9 mouse cellular contexts compared by ENCODE assay signal in genomic region chr4:137487286-137488000, GRCm38 (mm10). TPM values are rescaled to one million over a fixed set of nuclear protein-coding genes. Genes with fewer than 3 reads are reported as not detected.
A peak's percentile ranks its signal among the peaks of the same experiment; 100 is the strongest.
DNase-seq lines count a peak whose midpoint lies in the region; ATAC-seq and TF ChIP-seq lines count a peak whose summit lies in the region.
"Had no signal": no experiment of that assay in that cellular context is flagged by ENCODE, and none has a peak within 500 bp of the region (broad histone marks: within the 10 kb centered on the region; RNA-seq: fewer than 3 reads in every experiment).

No protein-coding gene starts in this region.

- peak overlapping the region; percentile 3; the same call in 1 of the 2 replicates for H3K27ac ChIP-seq in layer of hippocampus, adult 2 months
- H3K27ac ChIP-seq in hindbrain, embryonic 16.5 days (ENCODE audit: low read depth, low read length) = peak overlapping the region; percentile 48
- H3K27ac ChIP-seq in liver, embryonic 13.5 days = peak overlapping the region; percentile 68

- H3K9ac ChIP-seq in hindbrain, embryonic 16.5 days (ENCODE audit: low read depth, low read length) = peak overlapping the region; percentile 13; the same call in 1 of the 2 replicates
- H3K9ac ChIP-seq in liver, embryonic 13.5 days = peak overlapping the region; percentile 29

- no peak for DNase-seq in layer of hippocampus, adult 2 months (ENCODE audit: low spot score in 2 of 2)
- no peak for DNase-seq in layer of hippocampus, postnatal 10 days (ENCODE audit: low spot score in 2 of 2)
- DNase-seq in gastrocnemius, adult 18-20 months (ENCODE audit: low spot score) = peak; percentile 88
- peak; percentile 26 for DNase-seq in liver, embryonic 13.5 days
- no peak for DNase-seq in thymus, adult 18-20 months
- DNase-seq in cerebellum, adult 18-20 months = no peak
- DNase-seq in frontal cortex, adult 2 months (ENCODE audit: extremely low spot score in 1 of 2, low spot score in 1 of 2) = no peak

- H3K4me2 ChIP-seq in hindbrain, embryonic 16.5 days (ENCODE audit: low read length) = no peak overlapping the region
- H3K4me2 ChIP-seq in liver, embryonic 13.5 days = peak overlapping the region; percentile 39

- no peaks in the 10 kb centered on the region for H3K9me3 ChIP-seq in hindbrain, embryonic 16.5 days (ENCODE audit: control insufficient read depth, low read length)
- H3K9me3 ChIP-seq in liver, embryonic 13.5 days (replicated peaks) = no peaks in the 10 kb centered on the region
- H3K9me3 ChIP-seq: G1E had no signal

- H3K4me1 ChIP-seq in hindbrain, embryonic 16.5 days (ENCODE audit: control insufficient read depth, insufficient read depth, low read depth, low read length) = peaks cover 25% of the 10 kb centered on the region
- H3K4me1 ChIP-seq in liver, embryonic 13.5 days (replicated peaks) = peaks cover 73% of the 10 kb centered on the region

- no peak overlapping the region for H3K4me3 ChIP-seq in layer of hippocampus, adult 2 months
- no peak overlapping the region for H3K4me3 ChIP-seq in hindbrain, embryonic 16.5 days (ENCODE audit: low read length)
- no peak overlapping the region for H3K4me3 ChIP-seq in liver, embryonic 13.5 days (replicated peaks)

- 0 out of 2 replicates have a peak, but pooled peaks cover 2% of the 10 kb centered on the region for H3K27me3 ChIP-seq in hindbrain, embryonic 16.5 days (replicated peaks; ENCODE audit: control insufficient read depth, insufficient read depth, low read length)
- no peaks in the 10 kb centered on the region for H3K27me3 ChIP-seq in liver, embryonic 13.5 days

- WGBS in hindbrain, embryonic 16.5 days = 50% methylated on average over 10 of the region's 10 CpGs
- 22% methylated on average over 10 of the region's 10 CpGs for WGBS in liver, embryonic 13.5 days (ENCODE audit: insufficient replicate concordance)

- TF ChIP-seq CTCF in layer of hippocampus, adult 2 months (conservative IDR thresholded peaks at IDR 0.05) = no peak

- ATAC-seq in hindbrain, embryonic 16.5 days = no peak
- peak; percentile 66 for ATAC-seq in liver, embryonic 13.5 days (ENCODE audit: low read depth)

- no peaks in the 10 kb centered on the region for H3K36me3 ChIP-seq in hindbrain, embryonic 16.5 days (ENCODE audit: control insufficient read depth, insufficient read depth, low read length)
- H3K36me3 ChIP-seq in liver, embryonic 13.5 days = no peaks in the 10 kb centered on the region
- H3K36me3 ChIP-seq: G1E had no signal

RNA-seq across cellular contexts. Expression of gene Hspg2, which starts 18.9 kb away (rescaled TPM):
- total RNA-seq in layer of hippocampus, adult 2 months (2021) = 1 to 10 TPM; 4.0 to 5.2 TPM
- total RNA-seq in layer of hippocampus, postnatal 10 days (2021) = 10 to 100 TPM; 13.7 to 14.8 TPM
- total RNA-seq in gastrocnemius, adult 18-20 months (2021) = 10 to 100 TPM; 53.7 to 61.6 TPM
- polyA plus RNA-seq in hindbrain, embryonic 16.5 days (2015; fragmentation: Nextera tagmentation; extraction: Ambion mirVana) = 6.5 and 9.3 TPM in 2 replicates
- polyA plus RNA-seq in liver, embryonic 13.5 days (2015; fragmentation: Nextera tagmentation; extraction: Ambion mirVana) = 2.6 and 3.2 TPM in 2 replicates
- 3.5 and 4.0 TPM in 2 replicates for polyA plus RNA-seq in frontal cortex, adult 2 months (2012; rRNA removed)
- polyA plus RNA-seq: G1E had no signal

RNA-seq across cellular contexts. Expression of gene 1700013G24Rik, which starts 34.4 kb away (rescaled TPM):
- total RNA-seq in layer of hippocampus, adult 2 months (2021) = not detected
- total RNA-seq in layer of hippocampus, postnatal 10 days (2021) = not detected
- not detected for total RNA-seq in gastrocnemius, adult 18-20 months (2021)
- polyA plus RNA-seq in hindbrain, embryonic 16.5 days (2015; fragmentation: Nextera tagmentation; extraction: Ambion mirVana) = not detected in 2 replicates
- not detected in 2 replicates for polyA plus RNA-seq in liver, embryonic 13.5 days (2015; fragmentation: Nextera tagmentation; extraction: Ambion mirVana)
- polyA plus RNA-seq in frontal cortex, adult 2 months (2012; rRNA removed) = not detected in 2 replicates
- polyA plus RNA-seq: G1E had no signal

RNA-seq across cellular contexts. Expression of gene Cela3b, which starts 57.1 kb away (rescaled TPM):
- not detected for total RNA-seq in layer of hippocampus, adult 2 months (2021)
- total RNA-seq in layer of hippocampus, postnatal 10 days (2021) = not detected
- total RNA-seq in gastrocnemius, adult 18-20 months (2021) = under 1 TPM in 1 of 2 experiments, not detected in 1; 0.34 TPM
- not detected in 2 replicates for polyA plus RNA-seq in hindbrain, embryonic 16.5 days (2015; fragmentation: Nextera tagmentation; extraction: Ambion mirVana)
- 0.17 TPM in 1 of 2 replicates, not detected in the other for polyA plus RNA-seq in liver, embryonic 13.5 days (2015; fragmentation: Nextera tagmentation; extraction: Ambion mirVana)
- 0.15 TPM in 1 of 2 replicates, not detected in the other for polyA plus RNA-seq in frontal cortex, adult 2 months (2012; rRNA removed)
- total RNA-seq: G1E had no signal
- polyA plus RNA-seq: G1E had no signal

Comparison
In these comparisons a context has a peak if more than half of its experiments do, and no peak if none do; other contexts are left out.
1. DNase-seq: peak in gastrocnemius, adult 18-20 months (single experiment) and liver, embryonic 13.5 days (single experiment); none in layer of hippocampus, adult 2 months (0 of 2), layer of hippocampus, postnatal 10 days (0 of 2), thymus, adult 18-20 months (0 of 2), cerebellum, adult 18-20 months (0 of 2) and frontal cortex, adult 2 months (0 of 2).
2. H3K27ac ChIP-seq: peak in every context shown above with its lines; median percentile 68 in liver, embryonic 13.5 days; 48 in hindbrain, embryonic 16.5 days; 3 in layer of hippocampus, adult 2 months.